Mouse (Mus musculus) ZHBTc4 (cell line): Measurements from ENCODE around the gene Cmtm2a.
A peak's percentile ranks its signal among the peaks of the same experiment; 100 is the strongest.
"Not testable (repeated sequence)": the region's sequence is repeated elsewhere in the genome, so short reads cannot be mapped to it uniquely, and the experiment has no call there.

ENCODE experiments used
- DNase-seq: peaks from one replicate; pipeline ENCODE4 v3.0.0-alpha.2; 2011; ENCODE audit warnings: low read depth, low spot score

The Cmtm2a gene

DNA sequence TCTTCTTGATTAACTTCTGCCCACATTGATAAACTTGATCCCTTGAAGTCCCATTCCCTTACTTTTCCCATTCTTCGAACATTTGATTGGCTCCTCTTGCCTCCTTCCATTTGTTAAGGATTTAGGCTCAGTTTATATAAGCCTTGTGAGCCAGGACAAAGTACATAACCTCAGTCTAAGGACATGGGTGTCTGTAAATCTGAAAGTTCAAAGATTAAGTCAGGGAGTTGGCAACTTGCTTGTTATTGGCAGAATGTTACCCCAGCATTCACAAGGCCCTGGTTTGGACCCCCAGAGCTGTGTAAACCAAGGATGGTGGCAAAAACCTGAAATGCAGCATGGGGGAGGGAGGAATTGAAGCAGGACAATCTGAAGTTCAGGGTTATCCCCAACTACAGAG lies 1.4 kb upstream of the Cmtm2a start:
- DNase-seq: no peak

- DNase-seq: no peak
Measured at GRCm38 (mm10) chr8:104268937-104269440, 24.0 kb downstream of the Cmtm2a start.

DNA sequence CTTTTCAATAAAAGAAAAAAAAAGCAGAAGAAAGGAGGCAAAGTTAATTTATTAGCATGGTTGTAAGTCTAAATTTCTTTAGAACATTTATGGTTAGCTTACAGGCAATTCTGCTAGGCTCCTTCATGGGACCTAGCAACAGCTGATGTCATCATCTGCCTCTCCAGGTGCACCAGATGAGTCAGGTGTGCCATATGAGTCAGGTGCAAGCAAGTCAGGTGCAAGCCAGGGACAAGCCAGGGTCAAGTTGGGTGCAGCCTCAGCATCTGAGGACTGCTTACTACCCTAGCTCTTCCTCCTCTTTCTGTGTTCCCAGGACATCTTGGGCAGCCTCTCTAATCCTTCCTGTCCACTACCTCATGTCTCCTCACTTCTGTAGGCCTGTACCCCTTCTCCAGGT lies 24.6 kb downstream of the Cmtm2a start:
- DNase-seq: no peak

DNA sequence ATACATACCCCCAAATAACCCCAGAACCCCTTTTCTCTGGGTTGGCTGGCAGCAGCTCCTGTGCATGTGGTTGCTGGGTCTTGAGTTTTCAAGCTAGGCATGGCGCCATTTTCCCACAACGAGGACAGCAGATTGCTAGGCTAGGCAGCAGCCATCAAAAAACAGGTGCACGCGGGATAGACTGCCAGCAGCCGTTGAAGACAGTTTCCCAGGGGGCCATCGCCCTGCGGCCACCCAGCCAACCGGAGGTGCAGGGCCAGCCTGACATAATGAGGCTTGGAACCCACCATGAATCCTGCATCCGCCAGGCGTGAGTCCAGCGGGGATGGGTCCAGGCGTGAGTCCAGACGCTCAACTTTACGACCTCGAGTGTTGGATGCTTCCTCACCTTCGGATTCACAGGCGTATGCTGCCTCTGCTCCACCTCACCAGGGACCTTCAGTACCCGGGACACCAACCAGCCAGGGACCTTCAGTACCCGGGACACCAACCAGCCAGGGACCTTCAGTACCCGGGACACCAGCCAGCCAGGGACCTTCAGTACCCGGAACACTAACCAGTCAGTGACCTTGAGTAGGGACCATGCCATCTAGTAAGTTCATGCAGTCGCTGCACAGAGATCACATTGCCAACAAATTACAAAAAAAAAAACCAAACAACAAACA lies 28.6 kb downstream of the Cmtm2a start:
- not testable (repeated sequence) for DNase-seq

- not testable (repeated sequence) for DNase-seq
Measured at GRCm38 (mm10) chr8:104261802-104262201, 31.2 kb downstream of the Cmtm2a start.

- DNase-seq: peak; percentile 82
Measured at GRCm38 (mm10) chr8:104253016-104253415, 40.0 kb downstream of the Cmtm2a start.

- peak; percentile 60 for DNase-seq
Measured at GRCm38 (mm10) chr8:104251461-104251860, 41.5 kb downstream of the Cmtm2a start.

DNA sequence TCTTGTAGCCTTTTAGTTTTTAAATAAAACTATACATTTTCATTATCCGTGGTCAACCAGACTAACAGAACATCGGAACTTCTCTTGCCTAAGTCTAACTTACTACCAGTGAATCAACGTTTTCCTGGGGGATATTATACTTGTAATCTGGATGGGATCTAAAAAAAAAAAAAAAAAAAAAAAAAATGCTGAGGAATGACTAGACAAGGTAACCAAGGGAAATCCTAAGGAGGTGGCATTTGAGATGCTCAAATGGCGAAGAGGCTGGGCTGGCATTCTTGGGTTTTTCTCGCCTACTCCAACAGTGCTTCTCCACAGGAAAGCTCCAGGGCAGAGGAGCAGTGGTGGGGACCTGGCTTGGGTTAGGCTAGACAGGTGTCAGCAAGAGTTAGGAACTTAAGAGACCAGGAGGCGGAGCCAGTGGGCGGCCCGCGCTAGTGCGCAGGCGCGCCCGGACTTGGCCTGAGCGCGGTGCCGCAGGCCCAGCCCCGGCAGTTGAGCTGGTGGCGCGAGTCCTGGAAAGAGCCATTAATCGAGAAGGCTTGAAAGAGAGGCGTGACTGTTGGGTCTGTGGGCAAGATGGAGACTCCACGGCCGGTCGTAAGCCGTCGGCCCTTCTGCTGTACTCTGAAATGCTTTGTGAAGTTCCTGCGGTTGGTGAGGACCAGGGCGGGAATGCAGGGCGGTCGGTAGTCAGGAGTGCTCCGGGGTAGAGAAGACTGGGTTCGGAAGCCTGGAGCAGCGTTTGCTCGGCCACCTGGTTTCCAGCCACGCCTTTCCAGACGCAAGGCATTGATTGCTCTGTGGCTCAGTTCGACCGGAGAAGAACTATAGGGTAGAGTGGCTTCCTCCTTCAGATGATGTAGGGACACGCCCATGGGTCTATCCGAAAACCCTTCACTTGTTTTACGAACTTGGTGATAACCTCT lies 42.3 kb downstream of the Cmtm2a start, which contains the start of gene Cklf:
Gene Cklf, plus strand, starts transcription at position 423 of the 929 bp plus-strand sequence.
- peak; percentile 99 for DNase-seq

DNA sequence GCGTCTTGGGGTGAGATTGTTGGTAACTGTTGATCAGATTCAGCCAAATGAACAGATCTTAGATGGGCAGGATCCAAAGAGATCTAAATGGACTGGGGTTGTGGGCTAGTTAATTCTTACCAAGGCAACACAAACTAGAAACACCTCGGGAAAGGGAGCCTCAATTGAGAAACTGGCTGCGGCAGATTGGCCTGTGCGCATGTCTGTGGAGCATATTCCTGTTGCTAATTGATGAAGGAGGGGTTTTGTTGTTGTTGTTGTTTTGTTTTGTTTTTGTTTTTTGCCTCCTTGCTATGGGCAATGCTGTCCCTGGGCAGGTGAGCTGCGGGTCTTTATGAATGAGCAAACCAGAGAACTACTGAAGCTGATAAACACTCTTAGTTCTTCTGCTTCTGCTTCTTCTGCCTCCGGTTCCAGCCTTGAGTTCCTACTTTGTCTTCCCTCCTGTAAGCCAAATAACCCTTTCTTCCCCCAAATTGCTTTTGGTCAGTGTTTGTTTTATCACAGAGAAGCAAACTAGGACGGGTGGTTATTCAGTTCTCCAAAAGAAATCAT lies 43.5 kb downstream of the Cmtm2a start:
- DNase-seq: no peak

DNA sequence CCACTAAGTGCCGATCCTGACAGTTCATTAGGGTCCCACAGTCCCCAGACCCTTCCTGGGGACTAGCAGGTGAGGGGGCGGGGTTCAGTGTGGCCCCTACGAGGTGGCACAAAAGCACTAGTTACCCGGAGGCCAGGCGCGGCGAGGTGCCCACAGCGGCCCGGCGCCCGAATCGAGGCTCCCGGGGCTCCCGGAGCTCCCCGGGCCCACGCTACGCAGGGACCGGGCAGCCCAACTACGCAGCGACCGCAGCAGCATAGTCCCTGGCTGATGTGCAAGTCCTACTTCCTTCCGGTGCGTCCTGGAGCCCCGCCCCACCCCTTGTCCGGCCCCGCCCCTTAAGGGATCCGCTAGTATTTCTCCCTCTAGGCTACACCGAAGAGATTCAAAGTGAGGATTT lies 44.7 kb downstream of the Cmtm2a start, which contains the start of gene Tk2:
Gene Tk2, minus strand, starts transcription at position 283 of the 400 bp plus-strand sequence.
- DNase-seq: peak; percentile 88

GRCm38 (mm10) chr8:104247908-104248275 lies 45.1 kb downstream of the Cmtm2a start:
- DNase-seq: no peak

DNA sequence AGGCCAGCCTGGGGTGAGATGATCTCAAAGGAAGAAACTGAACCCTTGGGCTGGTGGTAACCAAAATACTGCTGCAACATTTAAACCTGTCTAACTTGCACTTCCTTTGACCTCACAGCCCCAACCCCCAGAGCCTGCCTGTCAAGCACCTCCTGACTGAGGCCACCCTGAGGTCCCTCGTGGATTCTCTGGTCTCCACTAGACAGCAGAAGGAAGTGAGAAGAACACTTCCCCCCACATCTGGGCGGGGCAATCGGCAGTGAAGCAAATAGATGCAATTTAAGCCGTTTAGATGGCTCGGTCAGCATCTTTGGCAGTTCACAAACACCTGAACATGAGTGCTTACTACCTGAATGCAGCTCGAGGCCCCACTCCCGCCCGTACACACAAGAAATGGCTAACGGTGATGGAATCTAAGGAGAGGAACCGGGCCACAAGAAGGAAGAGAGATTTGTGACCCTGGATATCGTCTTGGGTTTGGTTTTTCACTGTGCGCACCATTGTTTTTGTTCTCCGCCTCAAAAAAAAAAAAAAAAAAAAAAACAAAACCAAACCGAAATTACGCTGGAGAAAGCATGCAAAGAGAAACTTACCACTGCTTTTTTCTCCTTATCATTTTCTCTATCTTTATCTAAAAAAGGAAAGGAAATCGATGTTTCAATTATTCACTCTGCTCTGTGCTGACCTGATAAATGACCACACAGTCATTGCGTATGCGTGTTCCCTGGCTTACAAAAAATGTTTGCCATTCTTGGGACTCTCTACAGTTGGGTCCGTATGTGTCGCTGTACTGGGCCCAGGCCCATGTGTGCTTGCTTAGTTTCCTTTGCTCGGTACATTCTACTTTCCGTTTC lies 45.7 kb downstream of the Cmtm2a start:
- peak; percentile 19 for DNase-seq

- DNase-seq: peak; percentile 49
Measured at GRCm38 (mm10) chr8:104246621-104247020, 46.4 kb downstream of the Cmtm2a start.

GRCm38 (mm10) chr8:104242038-104242644 lies 50.8 kb downstream of the Cmtm2a start:
- no peak for DNase-seq

DNA sequence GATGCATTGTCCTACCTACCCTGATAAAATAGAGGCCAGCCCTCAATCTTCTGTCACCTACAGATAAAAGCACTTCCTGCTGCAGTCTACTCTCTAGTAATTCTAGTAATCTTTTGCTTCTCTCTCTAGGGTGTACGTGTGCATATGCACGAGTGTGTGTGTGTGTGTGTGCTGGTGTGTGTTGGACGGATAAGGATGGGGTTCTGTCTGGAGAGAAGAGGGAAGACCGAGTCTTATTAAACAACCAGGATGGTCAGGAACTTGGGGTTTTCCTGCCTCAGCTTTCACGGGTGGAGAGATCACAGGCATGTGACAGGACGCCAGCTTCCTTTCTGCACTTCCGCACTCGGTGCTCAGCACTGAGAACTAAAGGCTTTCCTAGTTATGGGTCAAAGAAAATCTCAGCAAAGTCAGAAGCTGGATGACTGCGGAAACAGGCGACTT lies 53.5 kb downstream of the Cmtm2a start:
- no peak for DNase-seq

DNA sequence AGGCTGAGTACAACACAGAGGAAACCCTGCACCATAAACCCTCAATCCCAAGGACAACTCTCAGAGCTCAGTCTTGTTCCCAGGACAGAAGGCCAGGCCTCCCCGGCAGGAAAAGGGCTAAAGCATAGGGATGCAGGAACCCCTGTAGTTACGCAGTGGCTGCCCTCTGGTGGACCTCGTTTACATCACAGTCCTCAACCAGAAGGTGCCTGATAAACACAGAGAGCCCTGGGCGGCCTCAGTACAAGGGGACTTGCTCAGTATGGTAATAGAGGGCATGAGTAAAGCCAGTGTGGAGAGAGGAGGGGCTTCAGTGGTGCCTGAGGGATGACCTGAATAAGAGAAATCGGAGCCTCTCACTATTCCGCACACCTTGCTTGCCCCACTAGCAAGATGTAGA lies 58.4 kb downstream of the Cmtm2a start:
- peak; percentile 46 for DNase-seq

DNA sequence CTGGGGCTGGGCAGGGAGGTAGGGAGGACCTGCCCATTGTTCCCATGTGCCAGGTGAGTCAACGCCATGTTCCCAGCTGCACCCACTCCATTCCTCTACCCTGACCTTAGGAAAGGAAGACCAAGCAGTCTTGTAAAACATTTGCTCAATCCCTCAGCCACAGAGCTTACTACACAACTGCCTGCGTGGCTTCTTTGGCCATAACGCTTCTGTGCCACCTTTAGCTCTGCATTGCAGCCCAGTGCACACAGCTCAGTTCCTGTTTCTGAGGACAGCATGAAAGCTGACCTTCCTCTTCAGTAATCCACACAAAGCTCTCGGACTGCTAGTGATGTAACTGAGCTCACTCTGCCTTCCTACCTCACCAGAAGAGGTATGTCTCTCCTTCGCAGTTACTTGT lies 60.1 kb downstream of the Cmtm2a start:
- no peak for DNase-seq

GRCm38 (mm10) chr8:104232039-104232438 lies 60.9 kb downstream of the Cmtm2a start:
- no peak for DNase-seq
